Mouse (Mus musculus) kidney, postnatal 14 days (tissue): ENCODE results near the gene Tfam.

ENCODE experiments used
- DNase-seq: peaks from one replicate; pipeline ENCODE4 v3.0.0; 2022; ENCODE audit warnings: mixed read lengths

The Tfam gene

GRCm38 (mm10) chr10:71238240-71238554, at the start of gene Tfam:
TSS of gene Tfam (minus strand) at chr10:71238280.
- DNase-seq: no peak

DNA sequence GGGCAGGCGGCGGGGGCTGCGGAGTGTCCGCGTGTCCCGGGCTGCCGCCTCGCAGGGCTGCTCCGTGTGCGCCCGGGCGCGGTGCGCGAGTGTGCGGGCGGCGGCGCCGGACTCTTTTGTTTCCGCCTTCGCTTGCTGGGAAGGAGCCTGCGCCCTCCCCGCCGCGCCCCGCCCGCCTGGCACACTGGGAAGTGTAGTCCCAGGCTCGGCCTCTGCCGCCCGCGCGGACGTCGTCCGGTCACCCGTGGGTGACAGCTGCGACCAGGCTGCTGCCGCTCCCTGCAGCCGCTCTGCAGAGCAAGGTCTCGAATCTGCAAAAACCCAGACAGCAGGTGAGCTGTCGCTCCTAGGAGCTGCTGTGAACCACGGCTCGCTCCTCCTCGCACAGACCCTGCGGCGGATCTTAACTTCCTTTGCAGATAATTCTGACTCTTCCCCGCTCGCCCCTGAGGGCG, 47.1 kb upstream of the Tfam start, which contains the start of gene Ube2d1:
Gene Ube2d1 (minus strand): TSS at position 137 of the 455 bp plus-strand sequence.
- DNase-seq: peak; percentile 91

DNA sequence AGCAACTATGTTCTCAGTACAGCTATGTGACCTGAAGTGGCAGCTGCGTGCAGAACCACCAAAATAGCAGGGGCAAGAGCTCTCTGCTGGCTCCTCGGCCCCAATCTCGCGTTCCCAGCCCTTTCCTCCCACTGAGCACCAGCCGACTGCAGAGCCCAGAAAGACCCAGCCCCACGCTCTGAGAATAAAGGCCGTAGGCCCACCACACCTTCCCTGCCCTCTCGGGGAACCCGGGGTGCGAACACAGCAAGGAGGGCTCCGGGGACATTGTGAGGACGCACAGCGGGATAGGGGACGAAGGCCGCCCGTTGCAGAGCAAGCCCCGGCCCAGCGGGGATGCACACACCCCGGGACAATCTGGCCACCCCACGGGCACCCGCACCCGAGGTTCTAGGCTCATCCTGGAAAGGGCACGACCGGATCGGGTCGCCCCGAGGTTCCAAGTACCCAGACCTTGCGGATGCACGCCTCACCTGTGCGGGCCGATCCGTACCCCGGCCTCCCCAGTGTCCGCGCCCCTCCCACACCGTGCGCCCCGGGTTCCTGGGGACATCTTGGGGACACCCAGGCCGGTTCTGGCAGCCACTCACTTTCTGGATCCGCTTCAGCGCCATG, 46.5 kb upstream of the Tfam start:
- DNase-seq: no peak

- DNase-seq: no peak
Observed at GRCm38 (mm10) chr10:71284131-71284510, 46.0 kb upstream of the Tfam start.

DNA sequence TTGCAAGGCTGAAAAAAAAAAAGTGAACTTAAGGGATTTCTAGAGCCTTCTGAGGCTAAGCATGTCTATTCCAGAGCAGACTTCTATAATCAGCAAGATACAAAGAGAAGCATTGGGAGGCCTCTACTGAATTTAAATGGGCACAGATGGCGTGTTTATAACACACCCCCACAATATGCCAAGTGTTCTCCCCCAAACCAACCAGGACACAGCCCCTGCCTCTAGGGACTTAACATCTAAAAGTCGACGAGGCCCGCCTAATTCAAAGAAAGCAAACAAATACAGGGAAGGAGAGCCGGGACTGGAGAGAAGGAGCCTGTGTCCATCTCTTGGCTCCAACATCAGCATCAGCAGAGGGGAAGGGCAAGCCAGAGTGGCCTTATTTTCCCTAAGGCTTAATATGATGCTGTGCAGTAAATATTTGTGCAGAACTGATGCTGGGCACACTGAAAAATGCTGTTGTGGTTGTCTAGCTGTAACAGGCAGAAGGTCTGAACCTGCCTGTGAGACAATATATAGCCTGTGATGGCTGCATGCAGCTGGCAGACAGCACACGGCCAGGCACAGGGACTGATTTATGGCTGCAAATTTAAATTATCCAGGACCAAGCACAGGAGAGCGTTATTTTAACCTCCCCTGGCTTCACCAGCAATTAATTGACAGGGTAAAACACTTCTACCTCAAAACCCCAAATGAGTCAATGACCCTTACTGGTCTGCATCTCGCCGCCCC, 35.1 kb upstream of the Tfam start:
- no peak for DNase-seq

- no peak for DNase-seq
Observed at GRCm38 (mm10) chr10:71267973-71268372, 29.9 kb upstream of the Tfam start.

DNA sequence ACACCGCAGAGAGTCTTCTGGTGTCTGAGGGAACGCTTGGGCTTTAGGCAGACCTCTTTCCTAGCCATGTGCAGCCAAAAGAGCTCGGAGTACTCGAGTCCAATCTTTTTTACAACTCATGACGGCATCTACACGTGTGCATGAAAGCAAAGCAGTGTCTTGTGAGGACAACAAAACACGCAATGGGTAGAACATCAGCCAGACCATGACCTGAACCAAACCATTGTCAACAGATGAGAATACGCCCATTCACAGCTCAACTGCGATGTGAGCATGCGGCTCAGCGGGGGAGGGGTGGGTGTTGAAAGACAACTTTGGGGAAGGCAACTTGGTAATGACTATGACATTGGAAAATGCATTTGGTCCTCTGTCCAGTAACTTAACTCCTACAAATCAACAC, 29.4 kb upstream of the Tfam start:
- no peak for DNase-seq

- no peak for DNase-seq
Observed at GRCm38 (mm10) chr10:71265067-71265466, 27.0 kb upstream of the Tfam start.

DNA sequence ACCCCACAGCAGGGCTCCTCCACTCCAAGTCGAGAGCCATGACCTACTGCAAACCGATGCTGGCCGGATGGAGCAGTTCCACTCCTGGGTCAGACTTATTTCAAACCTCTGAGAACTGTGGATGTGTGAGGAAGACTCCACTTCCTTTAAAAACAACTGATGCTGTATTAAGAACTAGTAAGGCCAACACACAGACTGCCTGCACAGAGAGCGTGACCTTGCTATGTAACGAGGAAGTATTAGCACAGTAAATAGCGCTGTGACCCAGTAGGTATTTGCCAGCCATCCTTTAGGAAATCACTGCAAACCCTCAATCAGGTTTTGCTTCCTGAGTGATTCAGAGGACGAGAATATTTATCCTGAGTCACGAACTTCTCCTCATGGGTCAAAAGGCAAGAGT, 23.6 kb upstream of the Tfam start:
- no peak for DNase-seq

DNA sequence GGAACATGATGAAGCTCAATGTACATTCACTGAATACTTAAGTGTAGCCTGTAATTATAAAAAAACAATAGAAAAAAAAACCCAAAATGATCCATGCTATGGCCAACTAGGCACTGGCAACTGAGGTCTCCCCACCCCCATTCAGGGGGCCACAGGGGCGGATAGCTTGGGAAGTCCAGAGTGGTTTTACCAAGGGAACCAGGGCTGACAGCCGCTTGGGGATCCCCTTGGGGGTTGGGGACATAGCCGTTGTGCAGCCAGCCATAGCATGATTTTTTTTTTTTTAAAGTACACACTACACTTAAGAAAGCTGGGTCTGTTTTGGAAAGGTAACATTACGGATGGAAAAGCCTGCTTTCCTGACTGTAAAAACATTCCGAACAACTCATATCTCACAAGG, 20.9 kb upstream of the Tfam start:
- peak; percentile 28 for DNase-seq

DNA sequence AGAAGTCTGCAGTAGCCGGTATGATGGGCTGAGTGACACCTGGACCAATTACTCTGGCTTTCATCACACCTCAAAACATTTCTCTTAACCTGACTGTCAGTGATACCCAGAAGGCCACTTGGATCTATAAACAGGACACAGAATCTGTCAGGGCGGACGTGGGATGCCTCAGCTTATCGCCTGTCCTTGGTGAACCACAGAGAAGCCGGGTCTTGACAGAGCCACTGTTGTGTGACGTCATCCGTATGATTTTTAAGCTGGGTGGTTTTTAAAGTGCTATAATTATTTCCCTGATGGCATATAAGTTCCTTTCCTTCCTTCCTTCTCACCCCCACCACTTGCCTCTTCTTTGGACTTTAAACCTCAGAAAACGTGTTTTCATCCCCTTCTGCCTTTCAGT, 20.4 kb upstream of the Tfam start:
- DNase-seq: no peak

- DNase-seq: no peak
Observed at GRCm38 (mm10) chr10:71253147-71253546, 15.1 kb upstream of the Tfam start.

- DNase-seq: no peak
Observed at GRCm38 (mm10) chr10:71252421-71252820, 14.3 kb upstream of the Tfam start.

GRCm38 (mm10) chr10:71251846-71252245, 13.8 kb upstream of the Tfam start:
- no peak for DNase-seq

- DNase-seq: no peak
Observed at GRCm38 (mm10) chr10:71251256-71251655, 13.2 kb upstream of the Tfam start.

- DNase-seq: no peak
Observed at GRCm38 (mm10) chr10:71250472-71250871, 12.4 kb upstream of the Tfam start.

DNA sequence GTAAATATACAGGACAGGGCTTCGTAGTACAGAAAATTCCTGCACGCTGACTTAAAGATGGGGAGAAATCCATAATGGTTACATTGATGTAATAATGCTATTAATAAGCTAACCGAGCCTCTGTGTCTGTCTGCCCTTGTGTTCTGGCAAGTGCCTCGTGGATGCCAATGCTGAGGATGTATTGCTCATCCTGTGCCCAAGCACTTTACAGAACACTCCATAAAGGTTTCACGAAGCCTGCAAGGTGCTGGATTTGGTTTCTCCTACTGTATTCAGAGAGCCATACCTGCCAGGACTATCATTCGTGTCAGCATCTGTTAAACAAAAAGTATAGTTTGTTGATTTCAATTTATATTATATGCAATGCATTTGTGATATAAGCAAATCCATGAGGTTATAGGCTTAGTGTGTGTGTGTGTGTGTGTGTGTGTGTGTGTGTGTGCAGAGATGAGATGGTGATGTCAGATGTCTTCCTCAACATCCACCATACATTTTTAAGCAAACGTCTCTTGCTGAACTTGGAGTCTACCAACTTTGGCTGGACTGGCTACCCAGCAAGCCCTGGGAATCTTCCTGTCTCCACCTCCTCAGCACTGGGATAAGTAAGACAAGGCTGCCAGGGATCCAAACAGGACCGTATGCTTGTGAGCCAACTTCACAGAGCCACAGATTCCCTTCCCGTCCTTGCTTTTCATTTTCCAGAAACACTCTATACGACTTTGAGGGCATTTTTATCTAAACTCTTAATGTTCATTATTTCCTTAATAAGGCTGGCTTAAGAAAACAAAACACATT, 11.2 kb upstream of the Tfam start:
- no peak for DNase-seq

- no peak for DNase-seq
Observed at GRCm38 (mm10) chr10:71246956-71247355, 8.9 kb upstream of the Tfam start.

- DNase-seq: no peak
Observed at GRCm38 (mm10) chr10:71239479-71240120, 1.5 kb upstream of the Tfam start.

DNA sequence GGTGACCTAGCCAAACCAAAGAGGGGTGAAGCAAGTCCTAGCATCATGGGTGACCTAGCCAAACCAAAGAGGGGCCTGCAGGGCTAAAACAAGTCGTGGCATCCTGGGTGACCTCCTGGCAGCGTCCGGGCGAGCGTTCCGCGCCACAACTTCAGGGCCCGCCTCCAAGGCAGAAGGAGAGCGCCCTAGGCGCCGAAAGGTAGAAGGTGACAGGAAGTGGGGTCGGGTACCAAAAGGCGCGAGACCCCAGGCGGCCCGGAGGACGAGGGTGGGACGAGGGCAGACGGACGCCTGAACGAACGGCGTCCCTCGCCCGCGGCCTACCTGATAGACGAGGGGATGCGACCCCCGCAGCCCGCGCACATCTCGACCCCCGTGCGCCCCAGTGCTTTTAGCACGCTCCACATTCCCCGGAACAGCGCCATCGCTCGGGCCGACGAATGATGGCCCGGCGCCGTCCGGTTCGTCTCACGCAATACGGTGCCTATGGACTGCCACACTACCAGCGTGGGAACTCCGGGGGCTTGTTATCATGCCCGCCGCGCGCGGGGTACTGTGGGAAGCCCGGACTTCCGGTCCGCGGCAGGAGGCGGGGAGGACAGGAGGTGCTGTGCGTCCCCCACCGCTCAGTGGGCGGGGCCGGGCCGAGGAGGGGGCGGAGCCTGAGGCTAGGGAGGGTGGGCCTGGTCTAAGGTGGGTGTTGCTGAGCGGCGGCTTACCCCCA, 402 bp downstream of the Tfam start:
- DNase-seq: peak; percentile 97

GRCm38 (mm10) chr10:71234071-71234470, 4.0 kb downstream of the Tfam start:
- DNase-seq: no peak

DNA sequence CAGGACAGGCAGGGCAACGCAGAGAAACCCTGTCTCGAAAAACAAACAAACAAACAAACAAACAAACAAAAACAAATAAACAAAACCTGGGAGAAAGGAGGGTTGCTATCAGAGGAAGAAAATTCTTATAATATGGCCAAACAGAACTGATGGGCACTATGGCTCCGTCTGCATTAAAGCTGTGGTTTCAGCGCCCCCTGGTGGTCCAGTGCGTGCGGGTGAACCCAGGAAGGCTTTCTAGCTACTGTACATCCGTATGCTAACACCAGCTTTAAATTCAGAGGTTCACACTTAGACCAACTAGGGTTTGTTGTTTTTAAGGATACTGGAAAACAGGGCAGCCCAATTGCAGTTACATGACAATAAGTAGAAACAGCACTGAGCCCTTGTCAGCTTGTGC, 12.2 kb downstream of the Tfam start:
- peak; percentile 87 for DNase-seq

GRCm38 (mm10) chr10:71223101-71223500, 15.0 kb downstream of the Tfam start:
- no peak for DNase-seq
